Mouse (Mus musculus) adipocyte (in vitro differentiated cells): Measurements from ENCODE around the gene Wwc1.

ENCODE experiments used
- DNase-seq: peaks from one replicate; pipeline ENCODE4 v3.0.0-alpha.2; 2016; ENCODE audit warnings: low spot score

The Wwc1 gene

DNA sequence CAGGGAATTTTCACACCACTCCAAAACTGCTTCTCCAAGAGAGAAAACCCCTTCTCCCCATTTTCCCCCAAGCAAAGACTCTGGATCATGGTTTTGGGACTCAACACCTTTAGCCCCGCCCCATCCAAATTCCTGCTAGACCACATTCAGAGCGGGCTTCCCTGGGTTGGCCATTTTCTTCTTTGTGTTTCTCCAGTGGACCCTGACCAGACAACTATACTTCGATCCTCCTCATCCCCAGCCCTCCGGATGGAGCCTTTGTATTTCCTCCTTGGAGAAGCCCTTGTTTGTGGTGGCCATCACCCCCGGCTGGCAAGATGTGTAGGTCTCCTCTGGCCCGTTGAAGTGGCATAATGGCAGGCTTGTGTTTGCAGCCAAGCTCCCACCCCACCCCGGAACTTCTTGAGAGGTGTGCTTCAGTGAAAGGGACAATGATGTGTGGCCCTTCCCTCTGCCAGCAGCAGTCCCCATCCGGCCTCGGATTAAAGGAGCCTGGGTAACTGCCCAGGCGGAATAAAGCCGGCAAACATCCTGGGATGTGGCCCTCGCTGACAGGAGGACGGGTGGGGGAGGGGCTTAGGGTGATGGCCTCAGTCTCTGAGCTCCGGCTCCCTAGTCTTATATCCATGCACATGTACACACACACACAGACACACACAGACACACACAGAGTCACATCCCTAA, 46.8 kb downstream of the Wwc1 start:
- no peak for DNase-seq

DNA sequence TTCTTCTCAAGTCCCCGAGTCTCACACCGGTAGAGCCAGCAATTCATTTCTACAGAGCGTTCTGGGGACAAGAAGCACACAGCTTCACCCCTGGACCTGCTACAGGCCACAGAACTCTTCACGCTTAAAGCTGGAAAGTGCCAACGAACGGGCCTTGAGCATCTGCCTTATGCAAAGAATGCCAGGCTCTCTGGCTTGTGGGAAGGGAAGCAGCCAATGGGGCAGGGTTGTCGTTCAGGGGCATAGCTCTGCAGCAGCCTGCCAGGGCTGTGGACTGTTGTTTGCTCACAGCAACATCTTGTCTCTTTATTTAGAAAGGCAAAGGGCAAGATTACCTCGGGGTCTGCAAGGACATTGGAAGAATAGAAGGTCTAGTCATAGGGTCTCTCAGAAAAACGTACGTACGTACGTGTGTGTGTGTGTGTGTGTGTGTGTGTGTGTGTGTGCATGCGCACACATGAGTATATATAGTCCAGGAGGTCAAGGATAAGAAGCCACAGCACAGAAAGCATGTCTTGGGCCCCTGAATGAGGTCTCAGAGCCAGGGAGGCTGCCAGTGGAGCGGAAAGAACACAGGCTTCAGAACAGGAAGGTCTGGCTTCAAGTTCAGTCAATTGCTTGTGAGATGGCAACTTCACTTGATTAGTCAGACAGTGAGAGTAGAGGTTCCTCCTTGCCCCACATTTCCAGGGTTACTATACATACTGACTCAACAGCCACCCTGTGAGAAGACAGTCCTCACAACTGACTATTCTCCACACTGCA, 48.0 kb downstream of the Wwc1 start:
- DNase-seq = peak; percentile 7

DNA sequence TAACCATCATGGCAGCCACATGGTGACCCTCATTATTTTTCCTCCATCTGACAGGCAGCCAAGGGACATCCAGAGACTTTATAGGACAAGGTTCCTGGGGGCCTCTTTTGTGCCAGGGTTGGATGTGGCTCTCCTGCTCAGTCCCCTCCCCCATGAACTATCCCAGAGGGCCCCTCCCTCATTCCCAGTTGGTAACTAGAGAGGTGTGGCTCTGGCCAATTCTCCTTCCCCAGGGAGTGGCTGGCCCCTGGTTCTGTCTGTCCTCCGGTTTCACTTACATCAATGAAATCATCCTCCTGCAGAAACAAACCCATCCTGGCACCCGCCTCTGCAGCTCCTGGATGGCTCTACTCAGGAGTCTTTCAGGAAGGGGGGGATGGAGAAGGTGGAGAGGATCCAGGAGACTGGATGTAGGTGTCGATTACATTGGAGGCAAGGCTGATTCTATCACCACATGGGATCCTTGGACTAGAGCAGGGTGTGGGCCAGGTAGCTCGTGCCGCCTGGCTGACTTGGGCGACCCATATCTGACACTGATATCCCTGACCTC, 49.7 kb downstream of the Wwc1 start:
- no peak for DNase-seq

DNA sequence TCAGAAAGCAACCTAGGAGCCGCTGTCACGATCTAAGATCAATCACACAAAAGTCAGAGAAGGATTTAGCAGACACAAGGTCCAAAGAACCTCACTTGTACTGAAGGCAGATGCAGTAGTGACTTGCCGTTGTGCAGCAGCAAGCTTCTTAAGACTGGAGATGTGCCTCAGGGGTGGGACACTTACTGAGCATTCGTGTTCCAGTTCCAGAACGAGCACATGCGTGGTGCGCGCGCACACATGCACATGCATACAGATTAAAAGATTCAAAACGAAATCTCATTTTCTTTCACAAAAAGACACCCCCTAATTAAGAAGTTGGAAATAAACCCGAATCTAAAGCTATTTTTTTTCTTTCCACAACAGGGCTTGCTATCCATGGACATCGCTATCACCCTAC, 51.9 kb downstream of the Wwc1 start:
- no peak for DNase-seq

DNA sequence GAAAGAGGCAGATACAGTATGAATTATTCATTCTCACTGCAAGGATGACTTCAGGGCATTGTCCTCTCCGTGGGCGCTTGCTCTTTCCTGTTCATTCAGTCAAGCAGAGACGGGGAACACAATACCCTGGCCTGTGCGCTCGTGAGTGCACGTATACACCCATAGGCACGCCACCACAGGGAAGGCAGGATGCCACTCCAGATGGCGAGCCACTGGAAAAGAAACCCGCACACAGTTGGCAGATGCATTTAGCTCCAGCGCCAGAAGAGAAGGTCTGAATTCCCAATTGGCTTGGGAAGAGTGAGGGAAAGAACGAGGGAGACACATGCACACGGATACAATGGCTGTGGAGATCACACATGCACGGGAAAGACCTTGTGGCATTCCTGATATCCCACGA, 53.0 kb downstream of the Wwc1 start:
- no peak for DNase-seq

DNA sequence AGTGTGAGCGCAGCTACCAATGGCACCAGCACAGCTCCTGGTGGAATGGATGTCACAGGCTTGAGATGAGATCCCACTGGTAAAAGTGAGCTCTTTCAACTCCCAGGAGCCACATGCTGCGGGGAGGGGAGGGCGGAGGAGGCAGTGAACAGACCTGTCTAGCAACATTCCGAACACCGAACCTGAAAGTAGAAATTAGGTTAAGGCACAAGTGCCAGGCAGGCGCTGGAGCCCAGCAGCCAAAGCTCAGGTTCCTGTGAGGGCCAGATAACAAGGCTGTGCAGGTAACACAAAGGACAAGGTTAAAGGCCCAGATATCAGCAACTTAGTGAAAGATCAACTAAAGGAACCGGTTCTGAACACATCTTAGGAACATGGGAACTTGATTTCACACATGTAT, 54.7 kb downstream of the Wwc1 start:
- DNase-seq = no peak

DNA sequence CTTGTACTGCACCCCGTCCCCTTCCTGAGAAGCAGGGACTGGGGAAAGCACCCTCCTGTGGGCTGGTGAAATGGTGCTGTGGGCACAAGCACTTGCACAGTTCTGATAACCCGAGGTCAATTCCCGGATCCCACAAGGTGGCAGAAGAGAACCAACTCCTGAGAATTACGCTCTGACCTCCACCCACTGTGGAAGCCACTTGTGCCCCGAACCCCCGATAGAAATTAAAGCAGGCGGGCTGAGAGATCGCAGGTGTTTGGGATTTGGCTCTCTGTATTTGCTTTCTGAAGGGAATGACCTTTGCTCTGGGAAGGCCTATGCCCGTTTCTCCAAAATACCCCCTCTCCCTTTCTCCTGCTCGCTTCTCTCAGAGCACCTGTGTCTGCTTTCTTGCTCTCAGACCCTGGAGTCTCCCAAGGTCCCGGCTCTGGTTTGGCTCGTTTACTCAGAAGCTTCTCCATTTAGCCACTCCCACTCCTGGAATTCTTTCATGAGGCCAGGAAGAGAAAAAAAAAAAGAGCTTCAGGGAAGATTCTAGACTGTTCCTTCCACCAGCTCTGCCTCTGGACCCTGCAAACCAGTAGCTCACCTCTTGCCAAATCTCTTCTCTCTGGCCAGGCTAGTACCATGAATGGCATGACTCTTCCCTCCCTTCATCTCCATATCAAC, 58.0 kb downstream of the Wwc1 start:
- no peak for DNase-seq

DNA sequence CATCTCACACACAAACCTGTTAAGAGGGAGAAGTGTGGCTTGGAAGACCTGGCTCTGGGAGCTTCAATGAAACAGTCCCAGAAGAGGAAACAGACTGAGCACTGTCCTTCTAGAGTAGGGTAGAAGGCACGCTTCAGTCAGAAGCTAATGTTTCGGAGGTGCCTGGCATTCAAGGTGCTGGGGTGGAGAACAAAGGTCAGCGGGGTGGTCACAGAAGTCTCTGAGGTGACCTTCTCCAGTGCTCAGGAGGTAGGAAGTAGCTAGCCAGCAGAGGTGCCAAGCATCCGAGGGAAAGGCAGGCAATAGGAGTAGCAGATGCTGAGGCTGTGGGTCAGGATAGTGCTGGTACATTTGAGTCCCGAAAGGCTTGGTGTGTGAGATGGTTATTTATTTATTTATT, 59.6 kb downstream of the Wwc1 start:
- DNase-seq = no peak

DNA sequence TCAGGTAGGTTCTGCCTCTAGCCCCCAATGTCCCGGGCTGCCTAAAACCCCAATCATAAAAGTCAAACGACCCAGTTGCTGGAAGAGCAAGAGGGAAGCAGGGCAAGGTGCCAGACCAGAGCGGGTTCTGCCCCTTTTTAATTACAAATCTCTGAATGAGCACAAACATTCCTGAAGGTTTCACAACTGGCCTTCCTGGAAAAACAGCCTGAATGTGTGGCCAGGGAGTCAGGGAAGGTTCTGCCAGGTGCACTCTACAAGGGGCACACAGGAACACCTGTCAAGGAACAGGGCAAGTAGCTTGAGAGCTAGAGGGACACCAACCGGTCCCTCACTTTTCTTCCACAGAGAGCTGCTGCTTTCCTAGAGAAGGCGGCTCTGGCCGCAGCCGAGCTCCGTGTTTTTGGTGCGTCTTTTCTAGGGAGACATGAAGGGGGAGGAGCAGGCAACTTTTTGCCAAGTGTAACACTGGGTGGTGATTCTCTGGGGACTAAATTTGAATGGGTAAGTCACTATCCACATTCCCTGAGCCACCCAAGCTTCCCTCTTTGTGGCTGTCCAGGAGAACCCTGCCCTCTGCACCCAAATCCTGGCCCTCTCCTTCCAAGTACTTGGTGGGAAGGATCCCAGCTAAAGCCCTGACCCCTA, 60.3 kb downstream of the Wwc1 start:
- peak; percentile 17 for DNase-seq

DNA sequence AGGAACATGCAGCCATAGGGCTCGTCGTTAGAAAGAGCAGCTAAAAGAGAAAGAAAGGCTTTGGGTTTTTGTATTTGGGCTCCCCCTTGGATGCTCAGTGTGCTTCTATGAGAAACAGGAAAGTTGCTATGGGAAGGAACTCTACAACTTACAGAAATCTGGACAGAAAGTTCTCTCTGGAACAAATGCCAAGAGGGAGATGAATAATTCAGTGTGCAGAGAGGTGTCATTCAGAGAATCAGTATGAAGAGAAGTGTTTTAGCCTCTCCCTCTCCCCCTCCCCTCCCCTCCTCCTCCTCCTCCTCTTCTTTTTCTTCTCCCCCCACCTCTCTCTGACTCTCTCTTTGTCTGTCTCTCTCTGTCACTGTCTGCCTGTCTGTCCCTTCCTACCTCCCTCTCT, 60.9 kb downstream of the Wwc1 start:
- DNase-seq = no peak

DNA sequence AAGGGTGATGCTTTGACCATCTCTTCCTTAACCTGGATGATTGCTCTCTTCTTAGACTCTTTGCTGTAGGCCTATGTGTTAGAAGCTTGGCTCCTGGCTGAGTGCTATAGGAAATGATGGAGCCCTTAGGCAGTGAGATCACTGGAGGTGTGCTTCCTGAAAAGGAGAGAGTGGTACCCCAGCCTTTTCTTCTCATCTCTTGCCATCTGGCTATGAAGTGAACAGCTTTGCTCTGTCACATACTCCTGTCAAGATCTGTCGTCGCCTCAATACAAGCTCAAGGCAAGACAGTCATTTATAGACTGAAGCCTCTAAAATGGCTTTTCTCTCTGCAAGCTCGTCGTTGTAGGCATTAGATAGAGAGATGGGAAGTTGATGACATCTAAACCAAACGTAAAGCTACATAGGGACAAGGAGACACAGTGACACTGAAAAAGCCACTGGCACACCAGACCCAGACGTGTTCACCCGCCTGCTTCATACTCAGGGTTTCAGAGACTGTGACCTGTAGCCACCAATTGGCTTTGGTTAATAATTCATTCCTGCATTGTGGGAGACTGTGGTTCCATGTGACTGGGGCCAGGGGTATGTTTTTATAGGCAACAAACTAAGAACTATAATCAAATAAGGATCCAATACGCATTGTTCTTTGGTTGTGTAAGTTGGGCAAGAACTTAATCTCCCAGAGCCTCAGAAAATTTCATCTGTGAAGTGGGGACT, 63.7 kb downstream of the Wwc1 start:
- no peak for DNase-seq

DNA sequence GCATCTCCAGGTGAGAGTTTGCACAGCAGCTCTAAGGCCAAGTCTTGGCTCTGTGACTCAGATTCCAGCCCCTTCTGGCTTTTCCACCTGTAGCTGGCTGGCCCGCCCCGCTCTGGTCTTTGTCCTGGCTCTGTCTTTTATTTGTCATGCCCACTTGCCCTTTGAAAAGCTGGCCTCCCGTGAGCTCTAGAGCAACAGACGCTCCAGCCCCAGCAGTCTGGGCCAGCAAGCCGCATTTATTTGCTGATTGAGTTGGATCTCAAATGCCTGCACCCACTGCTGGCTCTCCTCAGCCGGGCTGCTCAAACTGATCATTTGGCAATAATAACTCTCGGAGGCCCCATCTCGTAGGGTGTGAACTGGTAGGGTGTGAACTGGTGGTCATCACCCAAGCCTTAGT, 64.8 kb downstream of the Wwc1 start:
- DNase-seq = no peak

DNA sequence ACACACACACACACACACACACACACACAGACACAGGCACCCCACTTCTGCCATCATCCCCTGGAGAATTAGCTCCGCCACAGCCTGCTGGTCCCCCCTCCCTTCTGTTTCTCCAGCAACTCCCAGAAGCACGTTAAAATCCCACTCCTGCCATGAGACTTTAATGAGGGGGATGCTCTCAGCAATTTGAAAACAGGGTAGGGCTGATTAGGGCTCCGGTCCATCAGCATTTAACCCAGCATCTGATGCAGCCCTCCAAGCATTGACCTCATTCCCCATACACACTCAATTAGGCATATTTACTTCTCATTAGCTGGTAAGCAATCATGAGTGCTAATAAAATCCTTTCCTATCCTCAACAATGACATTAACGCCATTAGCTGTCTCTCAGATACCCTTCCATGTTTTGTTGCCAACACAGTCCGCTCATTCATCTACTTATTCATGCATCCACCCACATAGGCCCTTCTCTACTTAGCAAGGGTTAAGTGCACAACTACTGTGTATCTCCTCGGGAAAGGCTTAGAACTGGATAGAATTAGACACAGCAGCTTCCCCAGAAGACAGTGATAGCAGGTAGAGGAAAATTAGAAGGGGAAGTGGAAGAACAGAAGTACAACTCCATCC, 66.8 kb downstream of the Wwc1 start:
- no peak for DNase-seq

DNA sequence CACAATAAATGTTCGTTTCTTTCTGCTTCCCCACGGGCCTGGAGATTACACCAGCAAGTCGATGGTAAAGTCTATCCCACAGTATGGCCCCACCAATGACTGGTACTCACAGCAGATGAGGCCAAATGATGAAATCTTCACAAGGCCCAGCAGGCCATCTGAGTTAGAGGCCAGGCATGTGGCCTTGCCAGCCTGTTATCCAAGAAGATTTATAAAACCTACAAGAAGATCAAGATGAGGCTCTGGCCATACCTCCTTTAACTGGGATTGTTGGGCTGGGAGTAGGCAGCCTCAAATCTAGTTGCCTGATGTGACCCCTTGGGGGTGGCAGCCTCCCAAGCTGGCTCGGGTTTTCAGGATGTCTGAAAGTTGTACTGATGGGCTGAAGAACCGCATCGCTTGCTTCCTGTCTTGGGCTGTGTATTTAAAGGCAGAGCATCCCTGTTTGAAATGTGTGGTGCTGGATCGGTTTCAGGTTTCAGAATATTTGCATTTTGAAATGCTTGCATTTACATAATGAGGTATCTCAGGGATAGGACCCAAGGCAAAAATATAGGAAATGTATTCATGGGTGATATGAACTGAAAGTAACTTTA, 75.3 kb downstream of the Wwc1 start:
- DNase-seq = no peak

DNA sequence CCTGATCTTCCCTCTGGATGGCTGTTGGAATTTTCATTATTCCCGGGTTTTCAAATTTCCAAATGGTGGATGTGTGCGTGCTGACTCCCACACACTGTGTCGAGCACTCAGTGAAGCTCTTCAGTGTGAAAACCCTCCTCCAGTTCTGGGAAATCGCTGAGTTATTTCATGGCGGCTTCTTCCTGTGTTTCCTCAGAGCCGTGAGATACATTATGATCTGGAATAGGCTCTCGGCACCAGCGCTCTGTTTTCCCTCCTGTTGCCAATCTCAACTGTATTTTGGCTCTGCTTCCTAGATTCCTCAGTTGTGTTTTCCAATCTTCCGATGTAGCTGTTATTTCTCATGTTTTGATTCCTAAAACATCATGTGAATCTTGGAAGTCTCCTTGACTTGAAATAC, 77.2 kb downstream of the Wwc1 start:
- DNase-seq = no peak

DNA sequence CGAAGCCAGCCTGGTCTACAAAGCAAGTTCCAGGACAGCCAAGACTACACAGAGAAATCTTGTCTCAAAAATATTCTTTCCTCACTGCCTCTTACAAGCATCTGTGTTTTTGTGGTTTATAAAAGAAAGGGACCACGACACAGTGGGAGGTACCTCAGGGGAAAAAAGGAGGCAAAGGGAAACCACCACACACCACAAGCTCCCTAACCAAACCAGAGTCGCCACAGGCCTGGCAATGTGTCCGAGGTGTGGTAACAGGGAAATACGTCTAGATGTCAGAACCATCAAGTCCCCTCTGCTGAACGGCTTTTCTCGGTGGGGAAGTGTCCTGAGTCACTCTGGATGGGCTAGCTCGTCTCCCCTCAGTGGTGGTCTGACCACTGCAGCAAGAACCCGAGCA, 80.4 kb downstream of the Wwc1 start:
- DNase-seq = no peak

DNA sequence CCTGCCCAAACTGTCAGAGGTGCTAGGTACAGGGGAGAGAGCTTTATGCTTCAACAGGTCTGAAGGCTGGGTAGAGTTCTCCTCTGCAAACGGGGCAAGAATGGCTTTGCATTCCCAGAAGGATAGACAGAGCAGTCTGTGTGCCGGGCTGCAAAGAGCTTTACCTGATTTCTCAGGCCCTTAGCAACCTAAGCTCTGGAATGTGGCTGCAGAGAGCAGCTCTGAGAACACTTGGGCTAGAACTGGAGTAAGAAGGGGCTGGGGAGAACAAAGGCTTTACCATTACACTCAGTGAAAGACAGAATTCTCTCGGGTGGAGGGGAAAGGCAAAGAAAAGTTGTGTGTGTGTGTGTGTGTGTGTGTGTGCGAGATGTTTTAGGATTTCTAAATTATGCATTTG, 86.9 kb downstream of the Wwc1 start:
- no peak for DNase-seq

DNA sequence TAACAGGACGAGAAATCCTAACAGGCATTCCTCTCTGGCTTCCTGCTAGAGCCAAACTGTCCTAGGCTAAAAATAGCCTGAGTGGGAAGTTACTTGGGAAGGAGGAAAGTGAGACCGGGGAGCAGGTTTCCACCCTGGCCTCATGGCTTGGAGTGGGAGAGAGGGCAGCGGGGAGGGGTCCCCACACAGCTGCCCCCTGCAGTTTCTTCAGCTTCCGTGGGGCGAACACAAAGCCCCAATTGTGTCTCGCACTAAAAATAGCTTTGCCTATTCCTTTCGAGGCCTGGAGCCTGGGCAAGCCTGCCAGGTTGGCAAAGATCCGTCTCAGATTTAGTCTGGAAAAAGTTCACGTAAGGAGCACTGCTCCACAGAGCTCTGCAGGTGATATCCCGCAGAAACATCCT, 87.3 kb downstream of the Wwc1 start:
- peak; percentile 61 for DNase-seq

DNA sequence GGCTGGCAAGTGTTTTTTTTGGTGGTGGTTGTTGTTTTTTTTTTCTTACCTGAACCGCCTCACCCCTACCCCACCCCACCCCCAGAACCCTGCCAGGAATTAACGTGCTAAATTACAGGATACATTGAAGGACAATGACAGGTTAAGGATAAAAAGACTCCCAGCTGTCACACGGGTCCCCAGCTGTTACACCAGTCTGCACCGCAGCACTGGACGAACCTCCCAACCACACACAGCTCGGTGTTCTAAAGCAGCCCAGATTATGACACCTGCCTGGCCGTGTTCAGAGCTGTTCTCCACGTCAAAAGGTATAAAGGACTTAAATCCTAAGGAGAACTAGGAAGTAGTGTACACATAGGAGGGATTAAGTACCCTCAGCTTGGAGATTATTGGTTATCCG, 88.0 kb downstream of the Wwc1 start:
- DNase-seq = no peak

DNA sequence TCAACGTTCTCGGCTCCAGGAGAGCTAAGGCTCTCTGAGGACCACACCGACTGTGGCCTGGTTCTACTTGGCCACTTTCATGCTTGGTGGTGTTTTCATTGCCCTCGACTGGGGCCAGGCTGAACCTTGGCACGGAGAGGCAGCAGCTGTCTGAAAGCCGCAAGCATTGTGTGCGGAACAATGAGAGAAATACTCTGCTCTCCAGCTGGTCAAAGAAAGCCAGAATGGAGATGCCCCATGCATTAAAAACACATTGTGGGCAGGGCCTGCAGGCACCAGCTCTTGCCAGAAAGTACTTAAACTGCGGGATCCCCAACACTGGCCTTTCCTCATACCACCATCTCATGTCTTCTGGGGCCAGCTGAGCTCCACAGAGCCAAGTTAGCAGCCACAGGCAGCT, 91.5 kb downstream of the Wwc1 start:
- no peak for DNase-seq

DNA sequence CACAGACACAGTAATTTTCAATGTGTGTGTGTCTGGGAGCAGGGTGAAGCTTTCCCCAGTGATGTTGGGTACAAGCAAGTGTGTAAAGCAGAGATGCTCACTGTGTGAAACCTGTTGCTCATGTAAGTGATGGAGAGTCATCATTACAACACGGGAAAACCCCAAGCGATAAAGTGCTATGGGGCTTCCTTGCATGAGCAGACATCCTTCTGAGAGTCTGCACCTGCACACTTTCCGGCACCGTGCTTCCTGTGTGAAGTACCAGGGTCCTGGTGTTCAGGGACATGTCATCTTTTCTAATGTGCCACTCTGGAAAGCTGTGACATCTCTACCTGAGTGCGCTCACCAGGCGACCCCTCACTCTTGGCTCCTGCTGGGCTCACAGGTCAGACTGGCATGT, 97.5 kb downstream of the Wwc1 start:
- no peak for DNase-seq
